Mouse (Mus musculus): ENCODE results near the gene Gm15517. TPM values are rescaled to one million over a fixed set of nuclear protein-coding genes. Genes with fewer than 3 reads are reported as not detected.
A peak's percentile ranks its signal among the peaks of the same experiment; 100 is the strongest.
"Not testable (repeated sequence)": the region's sequence is repeated elsewhere in the genome, so short reads cannot be mapped to it uniquely, and the experiment has no call there.

Gm15517 gene
- not detected for total RNA-seq (2021)
- long read RNA-seq, experiment 1, result 0 reads
- long read RNA-seq, experiment 2, result 0 reads

DNA sequence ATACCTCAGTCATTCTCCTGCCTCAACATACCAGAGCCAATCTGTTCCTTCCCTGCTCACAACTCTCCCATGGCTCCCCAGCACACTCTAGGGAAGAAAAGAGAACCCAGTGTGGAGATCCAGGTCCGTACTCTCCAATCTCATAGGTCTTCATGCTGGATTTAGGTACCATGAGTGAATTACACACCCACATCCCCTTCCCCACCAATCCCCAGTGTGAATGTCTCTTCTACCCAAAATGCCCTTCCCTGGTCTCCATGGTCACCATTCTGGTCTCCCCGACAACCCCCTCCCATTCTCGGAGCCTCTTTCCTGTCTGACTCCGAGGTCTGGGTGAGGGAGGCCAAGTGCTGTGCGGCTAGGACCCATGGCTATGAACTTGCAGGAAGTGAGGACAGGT is at the start of gene Gm15517:
TSS of gene Gm15517 (plus strand) at position 301 of the 400 bp plus-strand sequence.
- intact Hi-C loops (cut with DNase I), result loop anchor here (5.0 to 10.0 kb wide), 2 partner anchors 54 to 226 kb away; partner anchors contain the start of gene Shank1

DNA sequence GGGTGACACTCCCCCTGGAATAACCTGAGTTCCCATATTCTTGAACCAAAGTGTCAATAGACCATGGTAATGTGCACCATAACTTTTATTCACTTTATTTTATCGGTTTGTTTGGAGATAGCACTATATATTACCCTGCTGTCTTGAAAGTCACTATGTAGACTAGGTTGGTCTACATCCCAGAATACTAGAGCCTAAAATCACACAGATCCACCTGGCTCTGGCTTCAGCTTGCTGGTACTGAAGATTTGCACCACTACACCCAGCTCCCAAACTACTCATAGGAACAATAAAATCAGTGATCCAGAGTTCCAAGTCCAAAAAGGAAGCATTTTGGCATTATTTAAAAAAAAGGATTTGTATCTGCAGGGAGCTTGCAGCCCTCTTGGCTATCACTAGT is 45.6 kb upstream of the Gm15517 start, which contains the start of gene Klk1b5:
TSS of gene Klk1b5 (plus strand) at position 301 of the 400 bp plus-strand sequence.
- intact Hi-C loops (cut with DNase I), result no loop called here

More for the DNA sequence above, at the start of gene Gm15517:
- no peak for DNase-seq

DNA sequence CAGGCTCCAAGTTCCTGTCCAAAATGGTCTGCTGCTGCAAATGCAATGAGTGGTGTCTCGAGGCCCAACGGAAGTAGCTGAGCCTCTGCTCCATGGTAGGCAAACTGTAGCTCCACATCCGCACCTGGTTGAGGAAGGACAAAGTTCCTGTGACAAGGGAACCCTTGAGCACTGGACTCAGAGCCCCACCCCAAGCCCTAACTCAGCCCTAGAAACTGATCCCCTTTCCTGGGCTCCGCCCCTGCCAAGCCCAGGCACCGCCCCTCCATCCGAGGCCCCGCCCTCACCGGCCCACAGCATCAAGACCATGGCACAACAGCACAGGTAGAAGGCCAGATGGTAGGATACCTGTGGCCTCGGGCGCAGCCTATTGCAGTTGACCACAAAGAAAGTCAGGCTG is 39.6 kb upstream of the Gm15517 start:
- DNase-seq; intact Hi-C loops (cut with DNase I): not testable (repeated sequence)

More for the DNA sequence above, 45.6 kb upstream of the Gm15517 start, which contains the start of gene Klk1b5:
- no peak for DNase-seq

- DNase-seq; intact Hi-C loops (cut with DNase I): not testable (repeated sequence)
Observed at GRCm38 (mm10) chr7:44222335-44222734, 38.9 kb upstream of the Gm15517 start.

- DNase-seq, result no peak
- intact Hi-C loops (cut with DNase I), result no loop called here
Observed at GRCm38 (mm10) chr7:44225076-44225475, 36.2 kb upstream of the Gm15517 start, which contains the start of gene Klk1. TSS of gene Klk1 (plus strand) at chr7:44225360.

GRCm38 (mm10) chr7:44235909-44236308 is 25.3 kb upstream of the Gm15517 start, which contains the start of gene Gm36864:
TSS of gene Gm36864 (plus strand) at chr7:44236177.
- intact Hi-C loops (cut with DNase I), result no loop called here
- no peak for DNase-seq

- intact Hi-C loops (cut with DNase I), result no loop called here
- DNase-seq, result no peak
Observed at GRCm38 (mm10) chr7:44239913-44240312, 21.3 kb upstream of the Gm15517 start.

- no peak for DNase-seq
- intact Hi-C loops (cut with DNase I), result no loop called here
Observed at GRCm38 (mm10) chr7:44240712-44241111, 20.5 kb upstream of the Gm15517 start.

DNA sequence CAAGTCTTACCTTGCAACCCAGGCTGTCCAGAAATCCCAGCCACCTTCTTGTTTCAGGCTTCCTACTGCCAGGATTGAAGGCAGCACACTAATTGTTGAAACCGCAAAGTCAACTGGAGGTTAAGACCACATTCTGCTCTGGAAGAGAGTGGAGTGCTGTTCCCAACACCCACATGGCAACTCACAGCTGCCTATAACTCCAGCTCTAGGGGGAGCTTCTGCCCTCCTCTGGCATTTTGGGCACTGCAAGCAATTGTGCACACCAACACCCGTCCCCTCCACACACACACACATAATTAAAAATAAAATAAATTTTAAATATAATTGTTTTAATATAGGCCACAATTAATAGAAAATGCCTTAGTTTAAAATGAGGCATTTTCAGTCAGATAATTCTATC is 20.1 kb upstream of the Gm15517 start:
- no peak for DNase-seq
- intact Hi-C loops (cut with DNase I), result no loop called here

DNA sequence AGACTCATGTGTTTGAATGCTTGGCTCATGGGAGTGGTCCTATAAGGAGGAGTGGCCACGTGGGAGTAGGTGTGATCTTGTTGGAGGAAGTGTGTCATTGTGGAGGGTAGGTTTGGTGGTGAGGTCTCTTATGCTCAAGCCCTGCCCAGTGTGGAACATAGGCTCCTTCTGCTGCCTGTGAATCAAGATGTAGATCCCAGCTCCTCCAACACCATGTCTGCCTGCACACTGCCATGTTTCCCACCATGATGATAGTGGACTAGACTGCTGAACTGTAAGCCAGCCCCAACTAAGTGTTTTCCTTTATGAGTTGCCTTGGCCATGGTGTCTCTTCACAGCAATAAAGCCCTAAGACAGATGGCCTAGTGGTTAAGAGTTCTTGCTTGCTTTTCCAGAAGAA is 17.2 kb upstream of the Gm15517 start:
- intact Hi-C loops (cut with DNase I), result no loop called here
- DNase-seq, result no peak

DNA sequence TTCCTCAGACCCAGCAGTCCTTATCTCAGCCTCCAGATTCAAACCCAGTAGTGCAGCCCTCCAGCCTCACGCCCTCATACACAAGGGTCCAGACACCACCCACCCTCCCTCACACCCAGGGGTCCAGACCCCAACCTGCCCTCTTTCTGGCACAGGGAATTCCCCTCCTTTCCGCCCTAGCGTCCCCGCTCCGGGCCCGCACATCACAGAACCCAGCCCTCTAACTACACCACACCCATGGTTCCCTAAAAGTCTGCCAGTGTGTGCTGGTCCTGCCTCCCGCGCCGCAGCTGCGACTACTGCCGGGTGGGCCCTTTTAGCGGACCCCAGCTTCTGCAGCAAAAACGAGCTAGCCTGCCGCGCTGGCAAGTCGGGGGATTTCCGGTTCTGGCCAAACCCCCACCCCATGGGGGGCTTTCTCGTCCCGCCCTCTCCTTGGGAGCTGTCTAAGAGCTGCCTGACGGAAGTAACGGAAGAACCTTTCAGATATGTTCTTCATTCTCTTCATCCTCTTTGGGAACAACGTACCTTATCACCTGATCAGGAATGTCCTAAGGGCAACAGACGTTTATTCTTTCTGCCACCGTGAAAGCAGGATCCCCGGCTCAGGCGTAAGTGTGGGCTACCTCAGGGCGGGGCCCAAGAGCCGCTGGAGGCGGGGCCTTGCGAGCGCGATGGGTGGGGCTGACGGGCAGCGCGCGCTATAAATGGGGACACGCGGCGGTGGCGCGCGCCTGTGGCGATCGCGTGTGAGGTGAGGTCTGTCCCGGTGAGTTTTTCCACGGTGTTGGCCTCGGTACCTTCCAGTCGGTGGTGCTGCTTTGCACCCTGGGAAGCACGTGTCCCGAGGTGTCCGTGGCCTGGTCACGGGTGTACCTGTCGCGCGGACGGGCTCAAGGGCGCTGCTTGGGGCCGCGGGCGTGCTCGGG is 14.9 kb upstream of the Gm15517 start, which contains the start of the genes 1700028J19Rik and 2410002F23Rik:
TSS of gene 1700028J19Rik (minus strand) at position 641 of the 929 bp plus-strand sequence.
TSS of gene 2410002F23Rik (plus strand) at position 668 of the 929 bp plus-strand sequence.
- intact Hi-C loops (cut with DNase I), result no loop called here

DNA sequence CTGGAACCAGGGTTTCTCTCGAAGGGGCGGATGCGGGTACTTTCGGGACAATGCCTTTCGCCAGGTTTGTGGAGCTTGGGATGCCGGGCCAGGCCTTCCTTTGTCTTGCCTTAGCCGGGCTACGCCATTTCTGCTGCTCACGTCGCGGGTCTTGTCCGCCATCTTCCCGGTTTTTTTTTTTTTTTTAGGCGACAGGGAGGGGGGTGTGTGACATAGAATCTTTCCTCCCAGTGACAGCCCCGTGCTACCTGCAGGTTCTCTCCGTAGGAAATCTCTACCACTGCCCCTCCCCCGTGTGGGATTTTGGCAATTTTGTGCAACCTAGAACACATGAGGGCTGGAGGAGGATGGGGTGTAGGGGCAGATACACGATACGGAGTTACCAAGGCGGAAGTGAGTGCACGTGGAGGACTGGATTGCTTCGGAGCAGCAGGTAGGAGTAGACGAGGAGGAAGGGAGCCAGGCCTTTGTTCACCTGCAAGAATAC is 14.2 kb upstream of the Gm15517 start:
- intact Hi-C loops (cut with DNase I), result no loop called here
- no peak for DNase-seq

More for the DNA sequence above, 14.9 kb upstream of the Gm15517 start, which contains the start of the genes 1700028J19Rik and 2410002F23Rik:
- peak; percentile 86 to 90 for DNase-seq

GRCm38 (mm10) chr7:44247971-44248370 is 13.3 kb upstream of the Gm15517 start:
- no peak for DNase-seq
- intact Hi-C loops (cut with DNase I), result no loop called here

DNA sequence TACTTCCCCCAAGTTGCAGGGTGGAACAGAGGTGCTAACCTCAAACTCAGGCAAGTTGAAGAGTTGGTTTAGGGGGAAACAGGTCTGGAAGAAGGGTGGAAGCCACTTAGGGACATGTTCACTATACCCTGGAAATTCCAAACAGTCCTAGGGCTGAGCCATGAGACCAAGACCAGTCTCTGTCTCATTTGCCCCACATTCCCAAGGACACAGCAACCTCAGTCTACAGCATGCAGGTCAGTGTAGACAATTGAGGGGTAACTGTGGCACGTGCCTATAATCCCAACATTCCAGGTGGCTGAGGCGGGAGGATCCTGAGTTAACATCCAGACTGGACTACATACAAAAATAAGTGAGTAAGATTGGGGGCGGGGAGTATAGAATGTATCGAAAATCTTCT is 12.0 kb upstream of the Gm15517 start:
- intact Hi-C loops (cut with DNase I), result no loop called here
- DNase-seq, result no peak

DNA sequence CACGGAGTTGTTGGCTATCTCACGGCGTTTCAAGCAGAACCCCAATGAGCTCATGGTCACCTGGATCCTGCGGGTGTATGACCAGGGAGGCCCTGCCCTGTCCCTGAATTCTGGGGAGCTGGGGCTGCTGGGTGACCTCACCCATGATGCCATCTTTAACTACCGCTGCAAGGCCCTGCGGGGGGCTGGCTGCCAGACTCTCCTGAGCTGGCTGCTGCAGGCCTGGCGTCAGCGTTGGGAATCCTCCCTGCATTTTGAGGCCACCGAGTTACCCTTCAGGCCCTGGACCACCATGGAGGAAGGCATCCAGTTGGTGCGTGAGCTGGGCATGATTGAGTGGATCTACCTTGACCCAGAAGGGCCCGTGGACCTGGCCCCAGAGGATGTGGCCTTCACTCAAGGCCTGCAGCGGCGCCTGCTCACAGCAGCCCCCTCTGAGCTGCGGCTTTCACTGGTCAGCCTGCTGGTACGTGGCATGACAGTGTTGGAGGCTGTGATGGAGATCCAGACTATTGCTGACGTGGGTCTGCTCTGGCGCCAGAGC is 10.4 kb upstream of the Gm15517 start:
- intact Hi-C loops (cut with DNase I); DNase-seq: not testable (repeated sequence)

- no peak for DNase-seq
- intact Hi-C loops (cut with DNase I), result no loop called here
Observed at GRCm38 (mm10) chr7:44253023-44253616, 8.1 kb upstream of the Gm15517 start.

DNA sequence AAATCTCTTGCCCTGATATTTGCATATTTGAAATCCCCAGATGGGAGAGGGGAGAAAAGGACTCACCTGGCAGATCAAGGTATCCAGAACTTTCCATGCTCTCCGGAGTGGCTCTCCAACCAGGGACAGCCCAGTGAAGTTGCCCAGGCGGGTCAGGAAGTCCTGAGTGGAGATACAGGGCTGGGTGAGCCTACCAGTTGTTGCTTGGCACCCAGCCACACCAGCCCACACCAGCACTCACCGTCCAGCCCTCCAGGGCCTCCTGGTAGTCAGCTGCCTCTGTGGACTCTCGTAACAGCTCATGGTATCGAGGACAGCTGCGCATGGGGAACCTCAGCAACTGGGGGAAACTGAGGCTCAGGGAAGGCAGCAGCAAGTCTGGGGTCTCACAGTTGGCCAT is 6.3 kb upstream of the Gm15517 start:
- intact Hi-C loops (cut with DNase I), result no loop called here
- no peak for DNase-seq

GRCm38 (mm10) chr7:44257278-44257677 is 4.0 kb upstream of the Gm15517 start, which contains the start of gene Acp4:
TSS of gene Acp4 (minus strand) at chr7:44257378.
- intact Hi-C loops (cut with DNase I), result no loop called here
- no peak for DNase-seq

- intact Hi-C loops (cut with DNase I), result loop anchor here (5.0 to 10.0 kb wide), 2 partner anchors 54 to 227 kb away; partner anchors contain the start of gene Shank1
- no peak for DNase-seq
Observed at GRCm38 (mm10) chr7:44260410-44260809, 837 bp upstream of the Gm15517 start.
